Mouse (Mus musculus) olfactory bulb, adult 2 months (tissue): ENCODE data around the gene Slc41a2.

Experiments used
- CTCF ChIP-seq: fragments of 200-500 bp; IDR thresholded peaks from 2 replicates; pipeline ENCODE4 v1.5.1; 2012; ENCODE audit warnings: low read depth, mild to moderate bottlenecking, low read length, moderate library complexity; ENCODE audit not compliant: insufficient read depth
- POLR2A ChIP-seq: fragments of 200-500 bp; IDR thresholded peaks from 2 replicates; pipeline ENCODE4 v1.6.1; 2012; ENCODE audit warnings: mild to moderate bottlenecking, low read depth, low read length, moderate library complexity; ENCODE audit not compliant: insufficient read depth

- no peak for TF ChIP-seq CTCF
- TF ChIP-seq POLR2A, result no peak
Observed at GRCm38 (mm10) chr10:83284916-83285315, 52.8 kb downstream of the Slc41a2 start.
